Mouse (Mus musculus) kidney, embryonic 16.5 days (tissue): ENCODE measurements around the gene Snph. TPM values are rescaled to one million over a fixed set of nuclear protein-coding genes. Genes with fewer than 3 reads are reported as not detected.
"Not testable (repeated sequence)": the region's sequence is repeated elsewhere in the genome, so short reads cannot be mapped to it uniquely, and the experiment has no call there.

ENCODE experiments used
- ATAC-seq: fragments of 200-750 bp; cut with Nextera tagmentation; 2 replicates; pipeline ENCODE4 v1.8.0; 2017; ENCODE audit warnings: moderate TSS enrichment; ENCODE audit not compliant: low FRiP score, low TSS enrichment
- H3K27ac ChIP-seq: fragments of 300-500 bp; sonication (generic); 2 replicates; pipeline ENCODE4 v1.5.1; 2014; ENCODE audit warnings: low read length
- H3K27me3 ChIP-seq: fragments of 300-500 bp; sonication (generic); 2 replicates; pipeline ENCODE4 v1.6.1; 2014; ENCODE audit warnings: low read length, control low read depth, mixed read lengths; ENCODE audit not compliant: insufficient read depth
- H3K36me3 ChIP-seq: fragments of 300-500 bp; sonication (generic); 2 replicates; pipeline ENCODE4 v1.6.1; 2014; ENCODE audit warnings: low read length, control low read depth, mixed read lengths; ENCODE audit not compliant: insufficient read depth
- H3K4me1 ChIP-seq: fragments of 300-500 bp; sonication (generic); 2 replicates; pipeline ENCODE4 v1.6.1; 2014; ENCODE audit warnings: low read length, control low read depth, mixed read lengths; ENCODE audit not compliant: insufficient read depth
- H3K4me2 ChIP-seq: fragments of 300-500 bp; sonication (generic); replicated peaks from 2 replicates; pipeline ENCODE4 v1.6.1; 2014; ENCODE audit warnings: low read depth, low read length
- H3K4me3 ChIP-seq: fragments of 300-500 bp; sonication (generic); 2 replicates; pipeline ENCODE4 v1.5.1; 2014; ENCODE audit warnings: mild to moderate bottlenecking, low read length
- H3K9ac ChIP-seq: fragments of 300-500 bp; sonication (generic); replicated peaks from 2 replicates; pipeline ENCODE4 v1.6.1; 2014; ENCODE audit warnings: low read length
- H3K9me3 ChIP-seq: fragments of 300-500 bp; sonication (generic); 2 replicates; pipeline ENCODE4 v1.6.1; 2016; ENCODE audit warnings: low read length, control low read depth
- WGBS: fragments of 180-500 bp; shearing (Covaris S2); extraction: QIAGEN DNeasy Blood & Tissue Kit; methylation state at CpG from one replicate; pipeline ENCODE4 v1.1.7; 2014; 5-methylcytosine and 5-hydroxymethylcytosine counted together
- polyA plus RNA-seq: library from polyadenylated mRNA; unstranded; fragments of >200 nt; fragmentation: Nextera tagmentation; extraction: Ambion mirVana; gene quantifications from 2 replicates; pipeline ENCODE4 v1.2.1, GENCODE M21; 2015

Gene Snph
- polyA plus RNA-seq, 1 experiment from 2014 or later = 0.44 TPM

DNA sequence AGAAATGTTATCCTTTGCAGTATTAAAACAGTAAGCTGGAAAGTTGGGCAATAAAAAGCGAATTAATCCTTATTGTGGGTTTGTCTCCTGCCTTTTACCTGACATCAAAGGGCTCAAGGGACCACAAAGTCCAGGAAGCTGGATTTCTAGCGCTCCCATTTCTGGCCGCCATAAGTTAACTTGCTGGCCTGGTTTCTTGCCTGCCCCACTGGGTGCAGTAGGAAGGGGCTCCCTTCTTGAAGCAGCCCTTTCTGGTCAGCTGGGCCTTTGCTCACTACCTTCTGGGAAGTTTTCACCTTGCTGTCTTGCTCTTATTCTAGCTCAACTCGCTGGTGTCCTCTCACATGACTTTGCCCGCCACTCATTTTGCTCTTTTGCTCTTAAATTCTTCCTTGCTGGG, 589 bp upstream of the Snph start:
- no peak for ATAC-seq
- Histone ChIP-seq H3K27ac (no peak overlapping the region), H3K4me1 (peaks cover 9% of the 10 kb centered on the region), H3K4me3 (no peak overlapping the region), H3K9ac (no peak overlapping the region), H3K9me3 (no peaks in the 10 kb centered on the region), H3K36me3 (no peaks in the 10 kb centered on the region), H3K4me2 (no peak overlapping the region), H3K27me3 (peaks cover 29% of the 10 kb centered on the region)
- 42% methylated on average over 5 of the region's 5 CpGs for WGBS

DNA sequence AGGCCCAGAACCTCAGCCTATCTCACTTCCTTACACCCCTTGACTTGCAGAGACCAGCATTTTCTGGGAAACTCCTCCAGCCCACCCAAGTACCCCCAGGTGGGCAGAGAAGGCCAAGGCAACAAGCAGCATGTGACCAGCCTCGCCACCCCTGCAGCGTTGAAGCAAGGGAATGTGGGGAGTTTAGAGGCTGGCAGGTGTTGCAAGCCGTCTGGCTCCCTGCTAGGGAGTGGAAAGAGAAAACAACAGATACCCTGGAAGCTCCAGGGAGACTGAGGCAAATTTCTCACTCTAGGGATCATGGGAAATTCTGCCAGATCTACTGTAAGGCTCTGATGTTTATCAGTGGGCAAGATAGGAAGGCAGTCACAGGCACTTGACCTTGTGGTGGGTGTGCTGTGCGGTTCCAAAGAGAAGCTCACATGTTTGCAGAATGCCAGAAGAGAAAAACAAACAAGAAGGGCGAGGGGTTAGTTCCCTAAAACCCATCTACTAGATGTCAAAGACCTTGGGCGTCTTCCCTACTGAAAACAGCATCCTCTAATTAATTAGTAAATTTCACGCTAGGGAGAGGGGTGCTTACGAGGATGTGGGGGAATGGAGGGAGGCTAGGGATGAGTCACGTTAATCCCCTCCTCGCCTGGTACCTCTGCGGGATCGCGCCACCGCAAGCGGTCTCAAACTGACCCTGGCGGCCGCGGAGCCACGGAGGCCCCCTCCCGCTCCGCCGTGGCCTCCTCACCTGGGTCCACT, 811 bp downstream of the Snph start:
- no peaks in the 10 kb centered on the region for H3K9me3 ChIP-seq
- no peaks in the 10 kb centered on the region for H3K36me3 ChIP-seq
- peak overlapping the region; percentile 66 for H3K9ac ChIP-seq
- no peak; the same call in 1 of the 2 replicates for ATAC-seq
- H3K4me1 ChIP-seq = peaks cover 9% of the 10 kb centered on the region
- H3K4me2 ChIP-seq = peak overlapping the region; percentile 90
- peaks cover 29% of the 10 kb centered on the region for H3K27me3 ChIP-seq
- peak overlapping the region; percentile 63 for H3K4me3 ChIP-seq
- WGBS = 2% methylated on average over 22 of the region's 22 CpGs
- no peak overlapping the region for H3K27ac ChIP-seq

DNA sequence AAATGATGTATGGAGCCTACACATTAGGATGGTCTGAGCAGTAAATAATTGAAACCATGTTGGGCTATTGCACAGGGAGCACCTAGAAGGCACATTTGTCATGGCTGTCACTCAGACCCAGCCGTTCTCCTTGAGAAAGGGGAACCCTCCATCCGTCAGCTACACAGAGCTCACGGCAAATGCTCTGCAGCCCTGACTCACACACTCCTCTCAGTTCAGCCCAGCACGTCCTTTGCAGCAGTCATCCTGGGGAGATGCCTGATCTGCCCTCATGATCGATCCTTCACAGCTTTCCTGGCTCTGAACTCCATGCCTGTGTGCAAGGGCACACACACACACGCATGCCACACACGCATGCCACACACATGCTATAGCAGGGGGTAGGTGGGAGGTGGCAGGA, 3.1 kb downstream of the Snph start:
- 70% methylated on average over 7 of the region's 7 CpGs for WGBS
- H3K9ac ChIP-seq = no peak overlapping the region
- no peak overlapping the region for H3K4me3 ChIP-seq
- H3K36me3 ChIP-seq = no peaks in the 10 kb centered on the region
- no peaks in the 10 kb centered on the region for H3K9me3 ChIP-seq
- no peak overlapping the region for H3K4me2 ChIP-seq
- peaks cover 9% of the 10 kb centered on the region for H3K4me1 ChIP-seq
- peaks cover 29% of the 10 kb centered on the region for H3K27me3 ChIP-seq
- no peak for ATAC-seq
- H3K27ac ChIP-seq = no peak overlapping the region

DNA sequence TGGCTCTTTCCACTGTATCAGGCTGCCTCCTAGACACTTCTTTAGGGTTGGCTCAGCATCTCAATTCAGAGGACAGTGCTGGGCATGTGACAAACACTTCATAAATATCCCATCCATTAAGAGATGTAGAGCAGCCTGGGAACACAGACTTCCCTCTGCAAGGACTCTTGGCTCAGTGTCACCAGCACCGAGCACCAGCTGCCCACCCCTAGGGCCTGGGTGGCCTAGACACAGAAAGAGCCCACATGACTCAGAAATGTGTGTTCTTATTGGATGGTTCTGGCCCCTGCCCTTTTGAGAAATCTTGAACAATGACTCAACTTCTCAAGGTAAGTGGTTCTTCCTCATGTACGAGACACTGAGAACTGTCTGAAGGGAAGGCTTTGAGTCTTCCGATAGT, 4.4 kb downstream of the Snph start:
- Histone ChIP-seq H3K4me2 (no peak overlapping the region), H3K4me3 (no peak overlapping the region), H3K27ac (no peak overlapping the region), H3K9me3 (no peaks in the 10 kb centered on the region), H3K27me3 (peaks cover 18% of the 10 kb centered on the region), H3K36me3 (no peaks in the 10 kb centered on the region), H3K4me1 (peaks cover 9% of the 10 kb centered on the region), H3K9ac (no peak overlapping the region)
- no peak for ATAC-seq
- WGBS = 79% methylated on average over 3 of the region's 3 CpGs

DNA sequence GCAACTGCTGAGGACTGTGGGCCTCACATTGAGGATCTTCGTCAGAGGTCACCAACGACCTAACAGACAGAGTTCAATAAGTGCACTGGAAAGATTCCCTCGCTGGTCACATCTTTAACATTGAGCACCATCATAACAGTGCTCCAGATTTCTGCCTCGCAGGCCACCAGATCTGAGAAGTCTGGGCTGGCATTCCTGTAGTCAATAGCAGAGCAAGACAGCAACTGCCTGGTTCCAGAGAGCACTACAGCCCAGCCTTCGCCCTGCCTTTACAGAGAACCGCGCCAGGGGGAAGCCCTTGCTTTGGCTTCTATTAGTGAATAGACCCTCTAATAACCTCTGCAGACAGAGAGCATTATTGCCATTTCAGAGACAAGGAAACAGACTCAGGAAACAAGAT, 6.1 kb downstream of the Snph start:
- no peak overlapping the region for H3K9ac ChIP-seq
- H3K36me3 ChIP-seq = no peaks in the 10 kb centered on the region
- peaks cover 9% of the 10 kb centered on the region; the same call in 1 of the 2 replicates for H3K27me3 ChIP-seq
- peaks cover 3% of the 10 kb centered on the region; the same call in 1 of the 2 replicates for H3K4me1 ChIP-seq
- 84% methylated on average over 7 of the region's 7 CpGs for WGBS
- ATAC-seq = no peak
- H3K4me3 ChIP-seq = no peak overlapping the region
- no peak overlapping the region for H3K27ac ChIP-seq
- no peak overlapping the region for H3K4me2 ChIP-seq
- no peaks in the 10 kb centered on the region for H3K9me3 ChIP-seq

DNA sequence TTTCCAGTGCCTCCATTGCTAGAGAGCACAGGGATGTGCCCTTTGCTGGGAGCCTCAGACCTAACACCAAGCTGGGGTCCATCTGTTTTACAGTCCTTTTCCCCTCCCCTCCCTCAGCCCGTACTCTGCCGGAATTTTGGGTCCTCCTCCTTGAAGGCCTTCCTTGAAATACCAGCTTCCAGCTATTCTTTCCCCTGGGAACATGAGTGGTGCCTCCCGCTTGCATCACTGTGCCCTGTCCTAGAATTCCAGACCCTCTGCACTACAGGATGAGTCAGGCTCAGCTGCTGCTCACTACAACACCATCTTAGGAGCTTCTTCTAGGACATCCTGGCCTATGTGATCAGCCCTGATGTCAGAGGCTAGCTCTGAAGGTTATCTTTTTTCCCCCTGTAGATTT, 8.6 kb downstream of the Snph start:
- Histone ChIP-seq H3K27ac (no peak overlapping the region), H3K4me1 (peaks cover 3% of the 10 kb centered on the region; the same call in 1 of the 2 replicates), H3K9me3 (no peaks in the 10 kb centered on the region), H3K4me2 (no peak overlapping the region), H3K9ac (no peak overlapping the region), H3K27me3 (no peaks in the 10 kb centered on the region), H3K36me3 (no peaks in the 10 kb centered on the region), H3K4me3 (no peak overlapping the region)
- no peak for ATAC-seq
- 31% methylated on average over 3 of the region's 3 CpGs for WGBS

GRCm38 (mm10) chr2:151616551-151617329, 15.7 kb downstream of the Snph start:
- WGBS = 43% methylated on average over 6 of the region's 6 CpGs
- Histone ChIP-seq H3K9me3 (no peaks in the 10 kb centered on the region), H3K4me3 (no peak overlapping the region), H3K27ac (no peak overlapping the region), H3K9ac (no peak overlapping the region), H3K36me3 (no peaks in the 10 kb centered on the region), H3K27me3 (no peaks in the 10 kb centered on the region), H3K4me2 (no peak overlapping the region), H3K4me1 (peaks cover 7% of the 10 kb centered on the region)
- ATAC-seq = peak; percentile 62

DNA sequence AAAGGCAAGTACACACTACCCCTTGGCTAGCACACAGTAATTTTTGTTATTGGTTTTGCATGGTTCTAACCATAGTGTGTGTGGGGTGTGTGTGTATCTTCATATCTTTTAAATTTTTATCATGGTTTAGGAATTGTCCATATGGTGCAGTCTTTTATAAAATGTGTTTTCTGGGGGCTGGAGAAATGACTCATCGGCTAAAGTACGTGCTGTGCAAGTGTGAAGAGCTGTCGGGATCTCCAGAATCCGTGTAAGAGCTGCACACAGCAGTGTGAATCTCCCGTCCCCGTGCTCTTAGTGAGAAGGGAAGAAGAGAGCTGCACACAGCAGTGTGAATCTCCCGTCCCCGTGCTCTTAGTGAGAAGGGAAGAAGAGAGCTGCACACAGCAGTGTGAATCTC, 16.6 kb downstream of the Snph start:
- H3K9ac ChIP-seq, ATAC-seq, H3K4me2 ChIP-seq, H3K36me3 ChIP-seq, H3K4me1 ChIP-seq, H3K27ac ChIP-seq, H3K9me3 ChIP-seq, H3K27me3 ChIP-seq, H3K4me3 ChIP-seq: not testable (repeated sequence)
- WGBS = 68% methylated on average over 6 of the region's 8 CpGs

DNA sequence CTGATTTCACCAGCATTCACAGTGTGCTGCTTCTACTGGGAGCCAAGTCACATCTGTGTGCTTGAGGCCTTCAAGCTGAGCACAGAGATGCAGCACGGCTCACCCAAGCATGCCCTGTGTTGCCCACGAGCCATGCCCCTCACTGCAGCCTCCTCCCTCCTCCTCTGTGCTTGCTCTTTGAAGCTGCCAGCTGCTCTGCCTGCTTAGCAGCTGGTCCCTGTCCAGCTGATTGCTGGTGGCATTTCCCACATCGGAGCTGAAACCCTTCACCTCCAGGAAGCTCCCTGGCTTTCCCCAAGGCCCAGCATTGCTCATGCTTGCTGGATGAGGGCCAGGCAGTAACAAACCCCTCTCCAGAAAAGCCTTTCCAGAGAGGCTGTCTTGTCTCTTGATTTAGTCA, 22.4 kb downstream of the Snph start:
- H3K9me3 ChIP-seq = no peaks in the 10 kb centered on the region
- peaks cover 3% of the 10 kb centered on the region; the same call in 1 of the 2 replicates for H3K4me1 ChIP-seq
- peak; percentile 84 for ATAC-seq
- no peak overlapping the region for H3K27ac ChIP-seq
- no peak overlapping the region for H3K9ac ChIP-seq
- 17% methylated on average over 3 of the region's 3 CpGs for WGBS
- H3K4me2 ChIP-seq = no peak overlapping the region
- H3K36me3 ChIP-seq = no peaks in the 10 kb centered on the region
- H3K27me3 ChIP-seq = no peaks in the 10 kb centered on the region
- no peak overlapping the region for H3K4me3 ChIP-seq

- Histone ChIP-seq H3K4me1 (peaks cover 3% of the 10 kb centered on the region; the same call in 1 of the 2 replicates), H3K27me3 (no peaks in the 10 kb centered on the region), H3K36me3 (no peaks in the 10 kb centered on the region), H3K9ac (no peak overlapping the region), H3K9me3 (no peaks in the 10 kb centered on the region), H3K4me2 (no peak overlapping the region), H3K4me3 (no peak overlapping the region), H3K27ac (no peak overlapping the region)
- 69% methylated on average over 1 of the region's 1 CpGs for WGBS
- ATAC-seq = no peak
Observed at GRCm38 (mm10) chr2:151608435-151608834, 24.0 kb downstream of the Snph start.
